Mouse (Mus musculus): Measurements from ENCODE around the gene Hoxb5. TPM values are rescaled to one million over a fixed set of nuclear protein-coding genes. Genes with fewer than 3 reads are reported as not detected.

Hoxb5 gene
- total and polyA plus RNA-seq, 2 experiments from 2014 or later = 1.5 TPM; not detected in 1

DNA sequence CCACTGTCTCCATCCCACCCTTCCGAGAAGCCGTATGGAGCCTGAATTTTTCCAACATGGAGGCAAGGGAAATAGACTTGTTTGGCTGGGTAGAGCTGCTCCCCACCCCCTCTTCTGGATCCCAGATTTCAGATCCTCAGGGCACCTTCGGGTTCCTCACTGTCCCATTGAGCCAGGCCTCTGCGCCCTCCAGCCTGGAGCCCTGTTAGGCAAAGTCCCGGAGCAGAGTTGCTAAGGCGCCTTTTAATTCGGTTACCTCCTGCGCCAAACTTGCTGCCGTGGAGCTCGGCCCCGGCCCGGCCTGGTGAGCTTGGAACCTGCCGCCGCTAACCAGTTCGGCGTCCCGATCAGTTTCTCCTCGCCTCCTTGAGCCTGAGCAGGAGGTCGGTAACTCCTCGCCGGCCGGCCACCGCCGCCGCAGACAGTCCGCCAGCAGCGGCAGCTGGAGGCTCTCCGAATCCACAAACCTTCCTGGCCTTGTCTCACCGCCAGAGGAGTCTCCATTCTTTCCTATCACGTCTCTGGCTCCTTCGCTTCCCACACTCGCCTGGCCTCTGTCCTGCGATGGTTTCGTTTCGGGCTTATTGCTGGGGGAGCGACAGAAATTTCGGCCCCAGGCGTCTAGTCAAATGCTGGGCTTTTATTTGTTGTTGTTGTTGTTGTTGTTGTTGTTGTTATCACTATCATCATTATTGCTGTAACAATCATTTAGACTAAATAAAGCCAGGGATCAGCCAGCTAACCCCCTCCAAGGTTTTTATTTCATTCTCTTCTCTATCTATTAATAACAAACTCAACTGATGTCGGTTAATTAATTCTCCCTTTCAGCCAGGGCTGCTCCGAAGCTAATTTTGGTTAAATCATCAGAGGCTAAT lies 38.8 kb downstream of the Hoxb5 start:
- DNase-seq (ENCODE audit: low spot score) = peak; percentile 55
- no peak for TF ChIP-seq CTCF (IDR thresholded peaks at IDR 0.05)
- Histone ChIP-seq H3K4me1 (ENCODE audit: insufficient read depth, low read length) (no peaks in the 10 kb centered on the region), H3K27me3 (ENCODE audit: insufficient read depth, low read length) (peaks cover 97% of the 10 kb centered on the region), H3K9ac (replicated peaks; ENCODE audit: low read length, poor library complexity, severe bottlenecking) (no peak overlapping the region), H3K36me3 (ENCODE audit: insufficient read depth, low read length) (no peaks in the 10 kb centered on the region), H3K4me2 (ENCODE audit: low read depth, low read length, poor library complexity, severe bottlenecking) (no peak overlapping the region), H3K9me3 (ENCODE audit: low read length) (no peaks in the 10 kb centered on the region), H3K4me3 (ENCODE audit: low read depth, low read length) (no peak overlapping the region), H3K27ac (ENCODE audit: low read depth, low read length) (no peak overlapping the region)
- no peak for ATAC-seq (ENCODE audit: low FRiP score)
- 2% methylated on average over 40 of the region's 40 CpGs for WGBS

DNA sequence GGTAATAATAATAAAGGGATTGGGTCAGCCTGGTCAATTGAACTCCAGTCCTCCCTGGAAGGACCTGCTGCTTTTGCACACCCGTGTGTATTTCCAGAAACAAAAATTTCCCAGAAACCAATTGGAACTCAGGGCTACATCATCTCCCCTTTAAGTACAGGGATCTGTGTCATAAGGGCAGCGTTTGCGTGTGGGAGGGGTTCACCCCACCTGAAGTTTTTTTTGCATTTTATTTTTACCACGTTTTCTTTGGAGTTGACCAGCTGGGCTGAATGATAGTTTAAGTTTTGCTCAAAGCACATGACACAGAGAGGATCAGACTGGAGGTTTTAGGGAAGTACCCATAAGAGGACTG lies 39.4 kb downstream of the Hoxb5 start:
- Histone ChIP-seq H3K4me3 (ENCODE audit: low read depth, low read length) (no peak overlapping the region), H3K27ac (ENCODE audit: low read depth, low read length) (no peak overlapping the region), H3K4me2 (ENCODE audit: low read depth, low read length, poor library complexity, severe bottlenecking) (no peak overlapping the region)

DNA sequence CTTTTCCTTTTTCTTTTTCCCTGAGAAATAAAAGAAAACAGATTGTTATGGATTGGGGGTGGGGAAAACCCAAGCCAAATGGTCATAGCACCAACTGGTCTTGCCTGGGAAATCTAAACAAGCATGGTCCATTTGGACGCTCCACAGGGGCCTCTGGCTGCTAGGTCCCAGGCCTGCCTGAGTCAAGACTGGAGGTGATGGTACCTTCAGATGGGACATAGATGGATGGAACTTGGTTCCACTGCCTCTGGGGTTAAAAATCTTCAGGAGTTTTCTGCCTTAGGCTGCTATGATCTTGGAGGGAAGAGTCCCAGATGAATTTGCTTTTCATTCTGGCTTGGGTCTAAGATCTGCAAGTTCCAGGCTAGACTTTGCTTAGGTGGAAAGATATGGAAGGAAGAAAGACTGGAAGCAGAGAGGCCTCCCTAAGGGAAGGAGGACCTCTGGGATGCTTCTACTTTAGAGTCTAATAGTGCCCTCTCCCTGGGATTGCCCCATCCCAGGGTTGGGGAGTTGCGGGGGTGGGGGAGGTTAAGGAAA lies 40.1 kb downstream of the Hoxb5 start:
- H3K9me3 ChIP-seq (ENCODE audit: low read length) = no peaks in the 10 kb centered on the region
- WGBS = 3% methylated on average over 2 of the region's 2 CpGs
- no peak overlapping the region for H3K4me3 ChIP-seq (ENCODE audit: low read depth, low read length)
- no peak overlapping the region for H3K9ac ChIP-seq (replicated peaks; ENCODE audit: low read length, poor library complexity, severe bottlenecking)
- no peaks in the 10 kb centered on the region for H3K4me1 ChIP-seq (ENCODE audit: insufficient read depth, low read length)
- DNase-seq (ENCODE audit: low spot score) (peak; percentile 3), ATAC-seq (ENCODE audit: low FRiP score) (no peak)
- H3K27me3 ChIP-seq (ENCODE audit: insufficient read depth, low read length) = peaks cover 93% of the 10 kb centered on the region
- H3K4me2 ChIP-seq (ENCODE audit: low read depth, low read length, poor library complexity, severe bottlenecking) = no peak overlapping the region
- TF ChIP-seq CTCF (IDR thresholded peaks at IDR 0.05) = no peak
- H3K36me3 ChIP-seq (ENCODE audit: insufficient read depth, low read length) = no peaks in the 10 kb centered on the region
- H3K27ac ChIP-seq (ENCODE audit: low read depth, low read length) = no peak overlapping the region

More for the DNA sequence above, 39.4 kb downstream of the Hoxb5 start:
- under 1% methylated on average over 4 of the region's 4 CpGs for WGBS
- peaks cover 94% of the 10 kb centered on the region for H3K27me3 ChIP-seq (ENCODE audit: insufficient read depth, low read length)
- no peak for TF ChIP-seq CTCF (IDR thresholded peaks at IDR 0.05)
- DNase-seq (ENCODE audit: low spot score) (peak; percentile 5), ATAC-seq (ENCODE audit: low FRiP score) (no peak)
- no peaks in the 10 kb centered on the region for H3K36me3 ChIP-seq (ENCODE audit: insufficient read depth, low read length)
- no peaks in the 10 kb centered on the region for H3K4me1 ChIP-seq (ENCODE audit: insufficient read depth, low read length)
- no peak overlapping the region for H3K9ac ChIP-seq (replicated peaks; ENCODE audit: low read length, poor library complexity, severe bottlenecking)
- no peaks in the 10 kb centered on the region for H3K9me3 ChIP-seq (ENCODE audit: low read length)

DNA sequence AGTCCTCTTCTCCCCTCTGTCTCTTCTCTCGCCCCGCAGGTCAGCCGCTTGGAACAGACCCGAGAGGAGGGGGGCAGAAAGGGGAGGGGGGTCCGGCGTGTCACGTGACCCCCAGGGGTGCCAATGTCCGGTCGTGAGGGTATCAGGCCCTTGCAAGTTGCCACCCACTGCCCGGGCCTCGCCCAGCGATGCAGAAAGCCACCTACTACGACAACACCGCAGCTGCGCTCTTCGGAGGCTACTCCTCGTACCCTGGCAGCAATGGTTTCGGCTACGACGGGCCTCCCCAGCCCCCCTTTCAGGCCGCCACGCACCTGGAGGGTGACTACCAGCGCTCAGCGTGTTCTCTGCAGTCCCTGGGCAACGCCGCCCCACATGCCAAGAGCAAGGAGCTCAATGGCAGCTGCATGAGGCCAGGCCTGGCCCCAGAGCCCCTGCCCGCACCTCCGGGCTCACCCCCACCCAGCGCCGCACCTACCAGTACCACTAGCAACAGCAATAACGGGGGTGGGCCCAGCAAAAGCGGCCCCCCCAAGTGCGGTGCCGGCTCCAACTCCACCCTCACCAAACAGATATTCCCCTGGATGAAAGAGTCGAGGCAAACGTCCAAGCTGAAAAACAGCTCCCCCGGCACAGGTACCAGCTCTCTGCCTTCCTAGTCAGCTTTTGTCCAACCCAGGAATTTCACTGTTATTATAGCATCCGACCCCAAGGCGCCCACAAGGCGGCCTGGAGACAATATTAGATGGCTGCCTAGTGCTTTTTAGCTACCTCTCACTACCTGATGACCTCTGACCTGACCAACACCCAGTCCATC lies 41.1 kb downstream of the Hoxb5 start:
- no peak overlapping the region for H3K4me2 ChIP-seq (ENCODE audit: low read depth, low read length, poor library complexity, severe bottlenecking)
- no peak overlapping the region for H3K27ac ChIP-seq (ENCODE audit: low read depth, low read length)
- H3K9ac ChIP-seq (replicated peaks; ENCODE audit: low read length, poor library complexity, severe bottlenecking) = no peak overlapping the region
- H3K9me3 ChIP-seq (ENCODE audit: low read length) = no peaks in the 10 kb centered on the region
- no peaks in the 10 kb centered on the region for H3K4me1 ChIP-seq (ENCODE audit: insufficient read depth, low read length)
- H3K36me3 ChIP-seq (ENCODE audit: insufficient read depth, low read length) = no peaks in the 10 kb centered on the region
- 1% methylated on average over 39 of the region's 40 CpGs for WGBS
- peak; percentile 40 for DNase-seq (ENCODE audit: low spot score)
- peaks cover 92% of the 10 kb centered on the region for H3K27me3 ChIP-seq (ENCODE audit: insufficient read depth, low read length)
- no peak for TF ChIP-seq CTCF (IDR thresholded peaks at IDR 0.05)
- H3K4me3 ChIP-seq (ENCODE audit: low read depth, low read length) = no peak overlapping the region
- ATAC-seq (ENCODE audit: low FRiP score) = no peak

DNA sequence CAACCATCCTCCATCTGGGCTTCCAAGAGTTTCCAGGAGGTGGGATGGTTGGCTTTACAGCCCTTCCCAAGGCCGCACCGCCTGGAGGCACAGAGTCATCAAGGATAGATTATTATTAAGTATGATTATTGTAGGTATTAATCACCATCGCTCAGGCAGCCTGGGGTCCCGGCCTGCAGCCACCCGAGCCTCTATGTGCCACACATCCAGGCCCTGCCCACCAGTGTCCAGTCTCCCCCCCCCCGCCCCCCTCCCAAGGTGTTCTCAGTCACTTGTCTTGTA lies 41.7 kb downstream of the Hoxb5 start:
- no peak overlapping the region for H3K27ac ChIP-seq (ENCODE audit: low read depth, low read length)
- H3K4me3 ChIP-seq (ENCODE audit: low read depth, low read length) = no peak overlapping the region
- no peak for ATAC-seq (ENCODE audit: low FRiP score)

More for the DNA sequence above, 41.7 kb downstream of the Hoxb5 start:
- 6% methylated on average over 6 of the region's 6 CpGs for WGBS
- DNase-seq (ENCODE audit: low spot score) = no peak
- no peak overlapping the region for H3K9ac ChIP-seq (replicated peaks; ENCODE audit: low read length, poor library complexity, severe bottlenecking)
- no peaks in the 10 kb centered on the region for H3K4me1 ChIP-seq (ENCODE audit: insufficient read depth, low read length)
- H3K4me2 ChIP-seq (ENCODE audit: low read depth, low read length, poor library complexity, severe bottlenecking) = no peak overlapping the region
- H3K27me3 ChIP-seq (ENCODE audit: insufficient read depth, low read length) = peaks cover 92% of the 10 kb centered on the region
- H3K36me3 ChIP-seq (ENCODE audit: insufficient read depth, low read length) = no peaks in the 10 kb centered on the region
- H3K9me3 ChIP-seq (ENCODE audit: low read length) = no peaks in the 10 kb centered on the region
- no peak for TF ChIP-seq CTCF (IDR thresholded peaks at IDR 0.05)
